Mouse (Mus musculus) liver, postnatal 0 days (tissue): ENCODE data around the gene Ctag2. TPM values are rescaled to one million over a fixed set of nuclear protein-coding genes. Genes with fewer than 3 reads are reported as not detected.

Experiments
- ATAC-seq: fragments of 200-750 bp; cut with Nextera tagmentation; 2 replicates; pipeline ENCODE4 v1.8.0; 2017; ENCODE audit warnings: mild to moderate bottlenecking, moderate library complexity
- DNase-seq: peaks from one replicate; pipeline ENCODE4 v3.0.0-alpha.2; 2016
- H3K27ac ChIP-seq: fragments of 300-500 bp; sonication (generic); 2 replicates; pipeline ENCODE4 v1.5.1; 2014; ENCODE audit warnings: antibody characterized with exemption, moderate library complexity, mild to moderate bottlenecking, low read depth
- H3K27me3 ChIP-seq: fragments of 300-500 bp; sonication (generic); 2 replicates; pipeline ENCODE4 v1.6.1; 2014; ENCODE audit warnings: low read length, control low read depth, mixed read lengths; ENCODE audit not compliant: insufficient read depth
- H3K36me3 ChIP-seq: fragments of 300-500 bp; sonication (generic); replicated peaks from 2 replicates; pipeline ENCODE4 v1.6.1; 2014; ENCODE audit warnings: mild to moderate bottlenecking, control low read depth, low read length, moderate library complexity, mixed read lengths; ENCODE audit not compliant: insufficient read depth
- H3K4me1 ChIP-seq: fragments of 300-500 bp; sonication (generic); 2 replicates; pipeline ENCODE4 v1.6.1; 2014; ENCODE audit warnings: antibody characterized with exemption, mild to moderate bottlenecking, control low read depth; ENCODE audit not compliant: insufficient read depth
- H3K4me2 ChIP-seq: fragments of 300-500 bp; sonication (generic); 2 replicates; pipeline ENCODE4 v1.6.1; 2014; ENCODE audit warnings: low read depth, mild to moderate bottlenecking, low read length, moderate library complexity, mixed read lengths
- H3K4me3 ChIP-seq: fragments of 300-500 bp; sonication (generic); 2 replicates; pipeline ENCODE4 v1.5.1; 2014; ENCODE audit warnings: low read depth, low read length
- H3K9ac ChIP-seq: fragments of 300-500 bp; sonication (generic); replicated peaks from 2 replicates; pipeline ENCODE4 v1.6.1; 2014; ENCODE audit warnings: mild to moderate bottlenecking, moderate library complexity
- H3K9me3 ChIP-seq: fragments of 300-500 bp; sonication (generic); 2 replicates; pipeline ENCODE4 v1.6.1; 2016; ENCODE audit warnings: mild to moderate bottlenecking, control low read depth, low read length, mixed read lengths
- CTCF ChIP-seq: sonication (generic); IDR thresholded peaks from 2 replicates; pipeline ENCODE4 v1.5.1; 2016; ENCODE audit warnings: antibody characterized with exemption, low read depth
- EP300 ChIP-seq: IDR thresholded peaks from 2 replicates; pipeline ENCODE4 v1.6.1; 2016; ENCODE audit warnings: antibody characterized with exemption, low read depth, mild to moderate bottlenecking
- WGBS: fragments of 180-500 bp; shearing (Covaris S2); extraction: QIAGEN DNeasy Blood & Tissue Kit; methylation state at CpG from one replicate; pipeline ENCODE4 v1.1.7; 2014; ENCODE audit not compliant: insufficient replicate concordance; 5-methylcytosine and 5-hydroxymethylcytosine counted together
- polyA plus RNA-seq: library from polyadenylated mRNA; unstranded; fragments of >200 nt; fragmentation: Nextera tagmentation; extraction: Ambion mirVana; gene quantifications from 2 replicates; pipeline ENCODE4 v1.2.1, GENCODE M21; 2015

Ctag2 gene
- not detected in 2 replicates for polyA plus RNA-seq

GRCm38 (mm10) chrX:65047344-65047743 lies at the start of gene Ctag2:
Gene Ctag2 (plus strand): TSS chrX:65047644.
- no peak for TF ChIP-seq EP300
- no peak for TF ChIP-seq CTCF

More at GRCm38 (mm10) chrX:65047344-65047743, at the start of gene Ctag2:
- no peak for ATAC-seq
- Histone ChIP-seq H3K4me1 (no peaks in the 10 kb centered on the region), H3K27me3 (no peaks in the 10 kb centered on the region), H3K4me2 (no peak within 1 kb of the TSS), H3K36me3 (no peaks in the 10 kb centered on the region), H3K27ac (no peak within 1 kb of the TSS), H3K4me3 (no peak within 1 kb of the TSS), H3K9me3 (no peaks in the 10 kb centered on the region), H3K9ac (no peak within 1 kb of the TSS)
- 83% methylated on average over 7 of the region's 7 CpGs for WGBS
- DNase-seq: no peak
